Mouse (Mus musculus) bone marrow macrophage, adult 2 months (primary cell): ENCODE measurements around the gene Speg.

Experiments used
- CTCF ChIP-seq: IDR thresholded peaks from 2 replicates; pipeline ENCODE4 v1.5.1; 2012; ENCODE audit warnings: low read depth, mild to moderate bottlenecking, low read length, moderate library complexity
- POLR2A ChIP-seq: IDR thresholded peaks from 2 replicates; pipeline ENCODE4 v1.6.1; 2012; ENCODE audit warnings: mild to moderate bottlenecking, low read depth, low read length, borderline replicate concordance

- TF ChIP-seq POLR2A (no peak), CTCF (no peak)
These were observed 87.5 kb downstream of the Speg start for GRCm38 (mm10) chr1:75462636-75463035.
